Mouse (Mus musculus) neutrophil, adult 83 days (primary cell): Measurements from ENCODE around the gene Psmd7. TPM values are rescaled to one million over a fixed set of nuclear protein-coding genes. Genes with fewer than 3 reads are reported as not detected.

Experiments used
- total RNA-seq, 2 experiments: library from RNA; stranded (reverse); gene quantifications; one replicate each; pipeline ENCODE4 v1.2.4; 2023

Gene Psmd7
- 10 to 100 TPM; 35.8 to 38.3 TPM for total RNA-seq

DNA sequence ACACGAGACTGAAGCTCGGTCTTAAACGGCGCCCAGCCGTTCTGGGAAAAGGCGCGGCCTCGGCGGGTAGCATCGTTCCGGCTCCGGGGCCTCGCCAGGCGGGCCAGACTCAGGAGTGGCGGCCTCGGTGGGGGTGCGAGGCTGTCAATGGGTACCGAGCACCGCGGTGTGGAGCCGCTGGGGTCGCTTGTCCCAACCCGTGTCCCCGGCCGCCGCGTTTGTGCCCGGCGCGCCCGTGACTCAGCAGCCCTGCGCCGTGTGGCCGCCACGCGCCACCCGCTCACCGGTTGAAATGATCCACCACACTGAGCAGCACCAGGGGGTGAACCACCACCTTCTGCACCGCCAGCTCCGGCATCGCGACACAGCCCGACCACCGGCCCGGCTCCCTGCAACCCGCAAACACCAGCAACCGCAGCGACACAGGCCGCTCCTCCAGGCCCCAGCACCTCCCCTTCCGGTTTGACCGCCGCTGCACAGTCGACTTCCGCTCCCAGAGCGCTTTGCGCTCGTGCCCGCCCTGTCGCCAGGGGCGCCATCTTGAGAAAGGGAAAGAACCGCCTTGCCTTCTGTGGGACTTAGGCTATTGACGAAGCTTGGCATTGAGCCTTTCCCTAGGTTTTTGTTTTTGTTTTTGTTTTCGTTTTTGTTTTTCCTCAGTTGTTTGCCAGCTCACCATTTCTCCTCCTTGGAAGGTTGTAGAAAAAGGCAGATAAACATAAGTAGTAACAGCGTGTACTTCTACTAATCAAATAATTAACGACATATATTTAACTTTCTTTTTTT lies at the start of gene Psmd7:
Gene Psmd7 (minus strand): TSS at position 470 of the 786 bp plus-strand sequence.

Other genes starting within 250 kb of the Psmd7 start
- 1 to 10 TPM; 2.3 to 2.5 TPM for gene Nqo1, start 185.3 kb downstream of the Psmd7 start, total RNA-seq
- gene Nob1, start 163.4 kb downstream of the Psmd7 start, total RNA-seq, result 10 to 100 TPM; 11.5 to 12.6 TPM
- gene Wwp2, start 152.1 kb downstream of the Psmd7 start, total RNA-seq, result 100 to 1,000 TPM; 113 to 118 TPM